Mouse (Mus musculus): ENCODE measurements around the gene Eif1ad. TPM values are rescaled to one million over a fixed set of nuclear protein-coding genes. Genes with fewer than 3 reads are reported as not detected.

Gene Eif1ad
- total RNA-seq (2014; rRNA removed) (26.0 and 33.4 TPM in 2 replicates), polyA plus RNA-seq (2015; fragmentation: Nextera tagmentation; extraction: Ambion mirVana) (43.0 and 50.3 TPM in 2 replicates)

- peak within 1 kb of the TSS; percentile 82 for H3K4me3 ChIP-seq (ENCODE audit: low read depth, low read length)
- peak within 1 kb of the TSS; percentile 77 for H3K9ac ChIP-seq (replicated peaks; ENCODE audit: low read length, poor library complexity, severe bottlenecking)
- peak within 1 kb of the TSS; percentile 94 for H3K4me2 ChIP-seq (ENCODE audit: low read depth, low read length, poor library complexity, severe bottlenecking)
- under 1% methylated on average over 64 of the region's 92 CpGs for WGBS
- H3K27me3 ChIP-seq (ENCODE audit: insufficient read depth, low read length) = no peaks in the 10 kb centered on the region
- H3K36me3 ChIP-seq (ENCODE audit: insufficient read depth, low read length) = peaks cover 27% of the 10 kb centered on the region
- peak; percentile 99 for DNase-seq (ENCODE audit: low spot score)
- TF ChIP-seq CTCF (IDR thresholded peaks at IDR 0.05) = peak; percentile 53
- H3K9me3 ChIP-seq (ENCODE audit: low read length) = no peaks in the 10 kb centered on the region
- ATAC-seq (ENCODE audit: low FRiP score) = peak; percentile 92
- H3K27ac ChIP-seq (ENCODE audit: low read depth, low read length) = peak within 1 kb of the TSS; percentile 93
- peaks cover 14% of the 10 kb centered on the region for H3K4me1 ChIP-seq (ENCODE audit: insufficient read depth, low read length)
Measured at GRCm38 (mm10) chr19:5366175-5367052, at the start of gene Eif1ad. TSS of gene Eif1ad (plus strand) at chr19:5366741.

- Histone ChIP-seq H3K9me3 (ENCODE audit: low read length) (no peaks in the 10 kb centered on the region), H3K4me2 (ENCODE audit: low read depth, low read length, poor library complexity, severe bottlenecking) (no peak overlapping the region), H3K27ac (ENCODE audit: low read depth, low read length) (no peak overlapping the region), H3K9ac (replicated peaks; ENCODE audit: low read length, poor library complexity, severe bottlenecking) (no peak overlapping the region), H3K27me3 (ENCODE audit: insufficient read depth, low read length) (no peaks in the 10 kb centered on the region), H3K36me3 (ENCODE audit: insufficient read depth, low read length) (no peaks in the 10 kb centered on the region), H3K4me3 (ENCODE audit: low read depth, low read length) (no peak overlapping the region), H3K4me1 (ENCODE audit: insufficient read depth, low read length) (no peaks in the 10 kb centered on the region)
- 55% methylated on average over 17 of the region's 17 CpGs for WGBS
- DNase-seq (ENCODE audit: low spot score) (no peak), ATAC-seq (ENCODE audit: low FRiP score) (no peak)
- no peak for TF ChIP-seq CTCF (IDR thresholded peaks at IDR 0.05)
Measured at GRCm38 (mm10) chr19:5323801-5324200, 42.7 kb upstream of the Eif1ad start.

GRCm38 (mm10) chr19:5327970-5328369 is 38.6 kb upstream of the Eif1ad start:
- Histone ChIP-seq H3K4me1 (ENCODE audit: insufficient read depth, low read length) (no peaks in the 10 kb centered on the region), H3K9ac (replicated peaks; ENCODE audit: low read length, poor library complexity, severe bottlenecking) (no peak overlapping the region), H3K4me3 (ENCODE audit: low read depth, low read length) (no peak overlapping the region), H3K27me3 (ENCODE audit: insufficient read depth, low read length) (no peaks in the 10 kb centered on the region), H3K27ac (ENCODE audit: low read depth, low read length) (no peak overlapping the region), H3K4me2 (ENCODE audit: low read depth, low read length, poor library complexity, severe bottlenecking) (no peak overlapping the region), H3K36me3 (ENCODE audit: insufficient read depth, low read length) (no peaks in the 10 kb centered on the region), H3K9me3 (ENCODE audit: low read length) (no peaks in the 10 kb centered on the region)
- DNase-seq (ENCODE audit: low spot score) = no peak
- no peak for TF ChIP-seq CTCF (IDR thresholded peaks at IDR 0.05)
- no peak for ATAC-seq (ENCODE audit: low FRiP score)
- 69% methylated on average over 19 of the region's 19 CpGs for WGBS

GRCm38 (mm10) chr19:5334741-5335140 is 31.8 kb upstream of the Eif1ad start:
- TF ChIP-seq CTCF (IDR thresholded peaks at IDR 0.05) = no peak
- no peak overlapping the region for H3K9ac ChIP-seq (replicated peaks; ENCODE audit: low read length, poor library complexity, severe bottlenecking)
- DNase-seq (ENCODE audit: low spot score) (no peak), ATAC-seq (ENCODE audit: low FRiP score) (no peak)
- H3K4me1 ChIP-seq (ENCODE audit: insufficient read depth, low read length) = no peaks in the 10 kb centered on the region
- 80% methylated on average over 5 of the region's 5 CpGs for WGBS
- no peaks in the 10 kb centered on the region for H3K36me3 ChIP-seq (ENCODE audit: insufficient read depth, low read length)
- no peaks in the 10 kb centered on the region for H3K27me3 ChIP-seq (ENCODE audit: insufficient read depth, low read length)
- no peak overlapping the region for H3K27ac ChIP-seq (ENCODE audit: low read depth, low read length)
- no peaks in the 10 kb centered on the region for H3K9me3 ChIP-seq (ENCODE audit: low read length)
- no peak overlapping the region for H3K4me3 ChIP-seq (ENCODE audit: low read depth, low read length)
- H3K4me2 ChIP-seq (ENCODE audit: low read depth, low read length, poor library complexity, severe bottlenecking) = no peak overlapping the region

- TF ChIP-seq CTCF (IDR thresholded peaks at IDR 0.05) = no peak
- no peaks in the 10 kb centered on the region for H3K27me3 ChIP-seq (ENCODE audit: insufficient read depth, low read length)
- no peak within 1 kb of the TSS for H3K4me2 ChIP-seq (ENCODE audit: low read depth, low read length, poor library complexity, severe bottlenecking)
- DNase-seq (ENCODE audit: low spot score) (no peak), ATAC-seq (ENCODE audit: low FRiP score) (no peak)
- no peak within 1 kb of the TSS for H3K4me3 ChIP-seq (ENCODE audit: low read depth, low read length)
- no peaks in the 10 kb centered on the region for H3K9me3 ChIP-seq (ENCODE audit: low read length)
- H3K9ac ChIP-seq (replicated peaks; ENCODE audit: low read length, poor library complexity, severe bottlenecking) = no peak within 1 kb of the TSS
- no peak within 1 kb of the TSS for H3K27ac ChIP-seq (ENCODE audit: low read depth, low read length)
- WGBS = 90% methylated on average over 6 of the region's 6 CpGs
- no peaks in the 10 kb centered on the region for H3K4me1 ChIP-seq (ENCODE audit: insufficient read depth, low read length)
- no peaks in the 10 kb centered on the region for H3K36me3 ChIP-seq (ENCODE audit: insufficient read depth, low read length)
Measured at GRCm38 (mm10) chr19:5335441-5335840, 31.1 kb upstream of the Eif1ad start, which contains the start of gene Catsper1. TSS of gene Catsper1 (plus strand) at chr19:5335741.

- peak; percentile 82 for TF ChIP-seq CTCF (IDR thresholded peaks at IDR 0.05)
- WGBS = 25% methylated on average over 5 of the region's 5 CpGs
- H3K4me3 ChIP-seq (ENCODE audit: low read depth, low read length) = no peak overlapping the region
- no peaks in the 10 kb centered on the region for H3K27me3 ChIP-seq (ENCODE audit: insufficient read depth, low read length)
- no peak for ATAC-seq (ENCODE audit: low FRiP score)
- H3K9me3 ChIP-seq (ENCODE audit: low read length) = no peaks in the 10 kb centered on the region
- no peak overlapping the region for H3K9ac ChIP-seq (replicated peaks; ENCODE audit: low read length, poor library complexity, severe bottlenecking)
- H3K27ac ChIP-seq (ENCODE audit: low read depth, low read length) = no peak overlapping the region
- no peaks in the 10 kb centered on the region for H3K36me3 ChIP-seq (ENCODE audit: insufficient read depth, low read length)
- H3K4me1 ChIP-seq (ENCODE audit: insufficient read depth, low read length) = no peaks in the 10 kb centered on the region
- peak; percentile 64 for DNase-seq (ENCODE audit: low spot score)
- no peak overlapping the region for H3K4me2 ChIP-seq (ENCODE audit: low read depth, low read length, poor library complexity, severe bottlenecking)
Measured at GRCm38 (mm10) chr19:5337975-5338374, 28.6 kb upstream of the Eif1ad start.

Data from midbrain, postnatal 0 days (tissue).